Mouse (Mus musculus): ENCODE data around the gene Slc27a1.
A peak's percentile ranks its signal among the peaks of the same experiment; 100 is the strongest.

Slc27a1 gene

DNA sequence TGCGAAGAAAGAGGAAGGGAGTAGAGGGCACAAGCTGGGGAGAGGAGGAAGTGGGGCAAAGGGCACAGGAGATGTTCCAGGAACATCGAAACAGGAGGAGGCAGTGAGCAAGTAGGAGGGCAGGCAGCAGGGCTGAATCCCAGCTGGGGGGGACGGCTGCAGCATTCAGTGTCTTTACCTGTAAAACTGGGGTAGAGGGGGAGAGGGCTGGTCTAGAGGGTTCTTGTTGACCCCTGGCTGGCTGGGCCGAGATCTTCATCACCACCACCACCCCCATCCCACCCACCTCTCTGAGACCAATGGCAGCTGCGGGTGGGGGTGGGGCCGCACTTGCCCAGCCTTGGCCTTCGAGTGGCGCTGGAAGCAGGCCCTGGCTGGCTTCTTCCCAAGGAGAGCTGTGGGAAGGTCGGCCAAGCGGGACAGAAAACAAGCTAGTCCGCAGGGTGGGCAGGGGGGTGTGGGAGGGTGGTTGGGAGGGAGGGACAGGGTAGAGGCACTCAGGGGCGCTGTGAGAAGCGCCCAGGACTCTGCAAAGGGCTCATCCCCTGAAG, at the start of gene Slc27a1:
Slc27a1 (plus strand) TSS at position 496 of the 551 bp plus-strand sequence.
- no peak for DNase-seq (ENCODE audit: low read depth, low spot score)

DNA sequence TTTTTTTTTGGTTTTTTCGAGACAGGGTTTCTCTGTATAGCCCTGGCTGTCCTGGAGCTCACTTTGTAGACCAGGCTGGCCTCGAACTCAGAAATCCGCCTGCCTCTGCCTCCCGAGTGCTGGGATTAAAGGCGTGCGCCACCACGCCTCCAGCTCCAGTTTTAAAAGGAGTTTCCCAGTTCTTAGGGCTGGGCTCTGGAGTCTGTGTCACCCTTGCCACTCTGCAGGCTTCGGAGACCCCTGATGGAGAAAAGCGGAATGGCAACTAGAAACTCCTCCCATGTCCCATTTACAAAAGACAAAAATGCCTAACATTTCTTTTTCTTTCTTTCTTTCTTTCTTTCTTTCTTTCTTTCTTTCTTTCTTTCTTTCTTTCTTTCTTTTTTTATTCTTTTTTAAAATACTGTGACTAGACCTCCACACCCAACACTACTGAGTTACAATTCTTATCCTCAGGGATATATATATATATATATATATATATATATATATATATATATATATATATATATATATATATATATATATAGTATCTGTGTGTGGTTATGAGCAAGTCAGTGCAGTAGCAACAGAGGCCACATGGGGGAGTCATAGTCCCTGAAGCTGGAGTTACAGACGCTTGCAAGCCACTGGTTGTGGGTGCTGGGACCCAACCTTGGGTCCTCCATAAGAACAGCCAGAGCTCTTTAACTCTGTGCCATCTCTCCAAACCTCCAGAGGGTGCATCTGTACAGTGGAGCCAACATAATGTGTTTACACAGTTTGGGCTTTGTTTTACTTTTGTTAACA, 49.5 kb upstream of the Slc27a1 start:
- peak; percentile 92 for DNase-seq (ENCODE audit: low read depth, low spot score)

DNA sequence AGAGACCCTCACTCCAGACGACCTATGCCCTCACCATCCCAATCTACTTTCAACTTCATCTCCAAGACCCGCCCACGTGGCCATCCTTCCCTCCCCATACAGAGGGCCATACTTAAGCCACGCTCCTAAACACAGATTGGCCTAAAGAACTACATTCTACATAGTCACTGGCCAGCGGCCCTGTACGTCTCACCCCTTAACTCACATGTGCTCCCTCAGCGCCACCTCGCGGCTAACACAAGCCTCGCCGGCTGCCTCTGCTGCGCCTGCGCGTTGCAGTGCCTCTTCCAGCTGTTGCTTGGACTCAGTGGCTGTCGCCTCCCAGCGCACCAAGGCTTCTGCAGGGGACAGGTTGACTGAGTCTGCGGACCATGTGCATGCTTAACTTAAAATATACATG, 47.0 kb upstream of the Slc27a1 start:
- peak; percentile 99 for DNase-seq (ENCODE audit: low read depth, low spot score)

DNA sequence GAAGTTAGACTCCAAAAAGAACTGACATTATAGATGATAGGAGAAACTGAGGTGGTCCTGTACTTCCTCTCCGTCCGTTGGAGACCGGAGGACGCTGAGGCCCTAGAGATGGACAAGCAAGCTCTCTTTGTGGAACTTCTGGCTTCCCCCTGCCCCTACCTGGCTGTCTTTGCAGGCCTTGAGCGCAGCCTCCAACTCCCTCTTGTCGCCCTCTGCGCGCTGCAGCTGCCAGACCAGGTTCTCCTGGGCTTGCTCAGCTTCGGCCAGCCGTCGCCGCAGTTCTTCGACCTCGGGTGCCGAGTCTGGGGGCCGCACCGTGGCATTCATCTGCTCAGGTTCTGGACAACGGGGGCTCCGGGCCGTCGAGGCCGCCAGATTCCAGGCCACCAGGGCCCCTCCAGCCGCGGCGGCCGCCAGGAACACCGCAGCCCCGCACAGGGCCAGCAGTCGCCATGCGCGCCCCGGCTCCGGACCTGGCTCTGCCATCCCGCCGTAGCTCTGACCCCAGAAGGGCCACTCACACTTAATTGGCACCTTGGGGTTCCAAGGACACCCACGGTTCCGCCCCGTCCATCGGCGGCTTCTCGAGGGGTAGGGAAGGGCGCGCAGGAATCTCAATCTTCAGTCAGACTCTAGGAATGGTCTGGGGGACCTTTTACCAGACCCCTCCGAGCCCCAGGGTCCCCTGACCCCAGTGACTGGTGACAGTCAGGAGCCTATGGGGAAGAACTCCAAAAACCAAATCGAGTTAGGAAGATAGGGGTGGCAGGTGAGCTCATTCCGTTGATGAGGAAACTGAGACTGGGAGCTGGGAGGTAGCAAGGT, 43.2 kb upstream of the Slc27a1 start, which contains the start of gene Ccdc194:
Ccdc194 (minus strand) TSS at position 486 of the 825 bp plus-strand sequence.
- DNase-seq (ENCODE audit: low read depth, low spot score): no peak

DNA sequence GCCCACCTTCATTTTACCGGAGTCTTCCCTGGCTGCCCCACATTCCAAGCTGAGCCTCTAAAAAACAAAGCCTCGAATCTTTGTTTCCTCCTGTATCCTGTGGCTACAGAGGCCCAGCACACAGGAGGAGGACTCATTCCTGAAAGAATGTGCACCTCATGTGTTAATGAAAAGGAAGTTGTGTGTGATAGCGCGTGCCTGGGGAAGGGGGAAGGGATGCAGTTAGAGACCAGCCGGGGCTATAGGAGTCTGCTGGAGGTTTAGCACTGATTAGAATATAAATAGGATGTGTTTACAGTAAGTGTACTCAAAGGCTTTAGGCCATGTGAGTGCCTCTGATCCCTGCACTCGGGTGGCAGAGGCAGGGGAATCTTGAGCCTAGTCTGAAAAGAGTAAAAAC, 42.4 kb upstream of the Slc27a1 start:
- DNase-seq (ENCODE audit: low read depth, low spot score): no peak

GRCm38 (mm10) chr8:71527162-71527870, 41.4 kb upstream of the Slc27a1 start:
- no peak for DNase-seq (ENCODE audit: low read depth, low spot score)

- DNase-seq (ENCODE audit: low read depth, low spot score): no peak
These were observed 40.2 kb upstream of the Slc27a1 start for GRCm38 (mm10) chr8:71528362-71529073.

DNA sequence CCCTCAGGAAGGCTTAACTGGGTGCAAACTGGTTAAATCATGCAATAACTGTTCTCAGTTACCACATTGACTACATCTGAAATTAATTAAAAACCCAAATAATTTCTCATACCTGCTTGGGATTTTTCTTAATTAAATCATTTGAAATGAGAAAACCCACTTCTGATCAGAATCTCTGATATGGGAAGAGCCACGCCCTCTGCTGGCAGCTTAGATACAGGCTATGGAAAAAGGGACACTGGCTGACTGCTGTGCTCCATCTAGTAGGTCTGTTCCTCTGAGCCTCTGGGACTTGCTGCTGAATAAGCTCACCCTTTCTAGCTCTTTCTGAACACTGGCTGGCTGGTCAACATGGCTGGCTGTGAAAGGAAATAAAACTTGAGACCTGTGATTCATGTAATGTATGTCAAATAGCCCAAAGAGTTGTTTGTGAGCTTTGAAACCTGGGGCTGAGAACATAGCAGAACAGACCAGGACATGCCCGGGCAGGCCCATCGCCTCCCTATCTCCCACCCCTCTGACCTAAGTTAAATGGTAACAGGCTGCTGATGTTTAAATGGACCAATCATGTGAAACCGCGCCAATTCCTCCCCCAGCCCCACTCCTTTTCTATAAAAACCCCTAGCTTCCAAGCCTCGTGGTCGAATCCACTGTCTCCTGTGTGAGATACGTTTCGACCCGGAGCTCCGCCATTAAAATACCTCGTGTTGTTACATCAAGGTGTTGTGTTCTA, 37.8 kb upstream of the Slc27a1 start:
- peak; percentile 59 for DNase-seq (ENCODE audit: low read depth, low spot score)

GRCm38 (mm10) chr8:71534263-71534810, 34.3 kb upstream of the Slc27a1 start:
- no peak for DNase-seq (ENCODE audit: low read depth, low spot score)

DNA sequence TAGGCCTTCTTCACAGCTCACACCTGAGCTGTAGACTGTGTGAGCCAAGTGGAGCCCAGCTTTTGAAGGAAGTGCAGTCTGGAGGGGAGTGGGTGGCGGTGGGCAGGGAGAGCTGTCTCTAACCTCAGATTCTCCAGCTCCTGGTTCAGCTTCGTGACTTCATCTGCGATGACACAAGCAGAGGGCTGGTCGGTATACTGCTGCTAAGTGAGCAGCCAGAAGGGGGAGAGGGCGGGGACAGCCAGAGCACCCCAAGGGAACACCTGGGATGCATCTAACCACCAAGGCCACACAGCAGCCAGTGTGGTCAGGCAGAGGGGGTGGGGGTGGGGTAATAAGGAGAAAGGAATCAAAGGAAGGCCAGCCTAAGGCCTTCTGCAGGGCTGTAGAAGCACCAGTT, 33.0 kb upstream of the Slc27a1 start:
- no peak for DNase-seq (ENCODE audit: low read depth, low spot score)

DNA sequence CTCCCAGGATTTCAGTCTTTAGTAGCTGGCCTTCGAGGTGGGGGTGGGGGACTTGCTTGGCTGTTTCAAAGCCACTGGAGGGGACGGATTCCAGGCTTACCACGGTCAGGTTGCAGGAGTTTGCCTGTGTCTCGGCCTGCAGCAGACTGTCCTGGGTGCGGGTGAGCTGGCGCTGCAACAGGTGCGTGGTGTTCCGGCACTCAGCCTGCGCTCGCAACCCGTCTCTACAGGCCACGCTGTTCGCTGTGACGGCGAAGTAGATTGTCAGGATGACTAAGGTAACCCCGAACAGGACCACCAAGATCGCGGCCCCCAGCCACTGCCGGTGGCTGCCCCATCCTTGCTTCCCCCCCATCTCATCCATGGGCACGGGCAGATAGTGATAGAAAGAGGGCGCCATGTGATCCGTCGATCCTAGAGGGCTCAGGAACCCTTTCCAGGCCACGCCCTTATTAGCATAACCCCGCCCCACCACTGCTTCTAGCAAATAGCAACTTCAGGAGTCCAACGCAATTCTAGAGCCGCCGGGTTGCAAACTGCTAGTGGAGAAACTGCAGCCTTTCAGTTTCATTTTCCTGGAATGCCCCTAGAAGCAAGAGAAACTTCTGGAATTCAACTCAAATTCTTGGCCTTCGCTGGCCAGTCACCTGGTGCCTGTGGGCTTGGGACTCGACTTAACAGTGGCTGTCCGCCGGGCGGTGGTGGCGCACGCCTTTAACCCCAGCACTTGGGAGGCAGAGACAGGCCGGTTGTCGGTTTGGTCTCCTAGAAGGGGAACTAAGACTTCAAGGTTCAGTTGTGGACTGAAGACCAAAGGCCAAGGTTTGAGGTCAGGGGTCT, 31.4 kb upstream of the Slc27a1 start, which contains the start of gene Bst2:
Bst2 (minus strand) TSS at position 429 of the 840 bp plus-strand sequence.
- peak; percentile 96 for DNase-seq (ENCODE audit: low read depth, low spot score)

DNA sequence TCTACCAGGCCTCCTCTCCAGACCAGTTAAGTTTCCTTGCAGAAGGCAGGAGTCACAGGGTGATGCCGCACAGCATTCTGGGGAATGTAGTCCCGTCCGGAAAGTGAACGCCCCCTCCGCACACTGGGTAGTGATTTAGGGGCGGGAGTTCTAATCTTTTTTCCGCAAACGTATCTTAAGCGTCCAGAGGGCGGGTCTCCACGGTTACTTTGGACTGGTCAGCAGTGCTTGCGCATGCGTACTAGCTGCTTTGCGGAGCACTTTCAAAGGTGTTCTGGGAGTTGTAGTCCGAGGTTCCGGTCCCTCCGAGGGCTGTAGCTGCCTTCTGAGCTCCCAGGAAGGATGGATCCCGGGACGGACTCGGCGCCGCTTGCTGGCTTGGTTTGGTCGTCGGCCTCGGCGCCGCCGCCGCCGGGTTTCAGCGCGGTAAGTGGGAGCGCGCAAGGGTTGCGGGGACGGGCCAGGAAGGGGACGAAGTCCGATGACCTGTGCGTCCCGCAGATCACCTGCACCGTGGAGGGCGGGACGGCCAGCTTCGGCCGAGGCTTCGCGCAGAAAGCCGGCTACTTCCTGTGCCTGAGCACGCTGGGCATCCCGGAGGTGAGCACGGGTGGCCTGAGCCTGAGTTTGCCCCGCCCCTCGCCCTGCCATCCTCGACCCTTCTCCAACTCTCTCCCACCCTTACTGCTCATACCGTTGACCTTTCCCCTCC, 25.9 kb upstream of the Slc27a1 start, which contains the start of gene Mvb12a:
Mvb12a (plus strand) TSS at position 291 of the 712 bp plus-strand sequence.
- peak; percentile 100 for DNase-seq (ENCODE audit: low read depth, low spot score)

GRCm38 (mm10) chr8:71543755-71544154, 24.9 kb upstream of the Slc27a1 start:
- no peak for DNase-seq (ENCODE audit: low read depth, low spot score)

GRCm38 (mm10) chr8:71545053-71545452, 23.6 kb upstream of the Slc27a1 start:
- no peak for DNase-seq (ENCODE audit: low read depth, low spot score)

- no peak for DNase-seq (ENCODE audit: low read depth, low spot score)
These were observed 21.1 kb upstream of the Slc27a1 start for GRCm38 (mm10) chr8:71547590-71547989.

DNA sequence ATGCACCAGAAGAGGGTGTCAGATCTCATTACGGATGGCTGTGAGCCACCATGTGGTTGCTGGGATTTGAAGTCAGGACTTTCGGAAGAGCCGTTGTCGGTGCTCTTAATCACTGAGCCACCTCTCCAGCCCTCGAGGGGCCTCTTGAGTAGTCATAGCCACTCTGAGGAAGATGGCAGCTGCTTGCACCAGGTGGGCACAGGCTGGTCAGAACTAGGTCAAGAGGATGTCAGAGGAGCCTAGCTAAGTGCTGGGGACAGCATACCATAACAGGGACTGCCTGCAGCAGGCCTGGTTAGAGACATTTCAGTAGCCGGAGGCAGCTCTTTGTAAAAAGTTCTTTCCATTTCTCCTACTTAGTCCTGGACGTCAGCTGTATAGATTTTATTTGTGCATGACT, 17.9 kb upstream of the Slc27a1 start:
- no peak for DNase-seq (ENCODE audit: low read depth, low spot score)

DNA sequence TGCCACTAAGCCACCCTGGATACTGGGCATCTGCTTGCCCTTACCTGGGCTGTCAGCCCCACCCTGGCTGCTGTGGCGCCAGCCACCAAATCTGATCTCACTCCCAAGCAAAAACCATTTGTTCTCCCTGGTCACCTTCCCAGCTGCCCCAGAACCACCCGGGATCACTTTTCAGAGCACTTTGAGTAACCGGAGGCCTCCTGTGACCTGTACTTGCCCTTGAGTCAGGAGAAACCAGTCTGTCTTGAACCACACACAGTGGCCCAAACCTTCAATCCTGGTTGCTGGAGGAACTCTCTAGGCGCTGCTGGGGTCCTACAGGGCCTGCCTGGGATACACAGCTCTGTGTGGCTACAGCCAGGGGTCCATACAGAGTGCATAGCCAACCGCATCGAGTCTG, 15.9 kb upstream of the Slc27a1 start:
- DNase-seq (ENCODE audit: low read depth, low spot score): no peak

- DNase-seq (ENCODE audit: low read depth, low spot score): no peak
These were observed 14.7 kb upstream of the Slc27a1 start for GRCm38 (mm10) chr8:71554001-71554400.

Measured in 3T3-L1 (cell line).